Mouse (Mus musculus) cerebellum, postnatal 25 days (tissue): Measurements from ENCODE around the gene Nf1.

ENCODE experiments used
- DNase-seq, 2 experiments: peaks; one replicate each; pipeline ENCODE4 v3.0.0; 2021; ENCODE audit warnings: mixed read lengths in 2 of 2

Nf1 gene

DNA sequence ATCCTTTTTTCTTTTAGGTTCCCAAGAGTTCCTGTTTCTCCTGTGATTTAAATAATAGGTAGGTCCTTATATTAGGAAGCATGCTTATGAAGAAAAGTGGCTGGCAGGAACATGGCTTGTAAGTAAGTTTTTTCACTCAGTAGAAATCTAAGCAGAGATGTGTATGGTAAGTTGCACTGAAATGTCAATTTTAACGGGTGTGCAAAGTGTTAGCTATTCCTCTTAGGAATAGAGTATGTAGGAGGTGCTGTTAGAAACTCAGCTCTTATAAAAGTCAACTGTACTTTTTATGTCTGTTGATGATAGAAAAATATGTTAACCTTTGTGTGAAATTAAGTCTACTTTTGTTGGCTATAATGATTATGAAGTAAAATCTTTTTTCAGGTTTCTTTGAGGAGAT, 128.6 kb downstream of the Nf1 start:
- no peak for DNase-seq

GRCm38 (mm10) chr11:79483392-79483791, 143.9 kb downstream of the Nf1 start:
- DNase-seq = no peak

DNA sequence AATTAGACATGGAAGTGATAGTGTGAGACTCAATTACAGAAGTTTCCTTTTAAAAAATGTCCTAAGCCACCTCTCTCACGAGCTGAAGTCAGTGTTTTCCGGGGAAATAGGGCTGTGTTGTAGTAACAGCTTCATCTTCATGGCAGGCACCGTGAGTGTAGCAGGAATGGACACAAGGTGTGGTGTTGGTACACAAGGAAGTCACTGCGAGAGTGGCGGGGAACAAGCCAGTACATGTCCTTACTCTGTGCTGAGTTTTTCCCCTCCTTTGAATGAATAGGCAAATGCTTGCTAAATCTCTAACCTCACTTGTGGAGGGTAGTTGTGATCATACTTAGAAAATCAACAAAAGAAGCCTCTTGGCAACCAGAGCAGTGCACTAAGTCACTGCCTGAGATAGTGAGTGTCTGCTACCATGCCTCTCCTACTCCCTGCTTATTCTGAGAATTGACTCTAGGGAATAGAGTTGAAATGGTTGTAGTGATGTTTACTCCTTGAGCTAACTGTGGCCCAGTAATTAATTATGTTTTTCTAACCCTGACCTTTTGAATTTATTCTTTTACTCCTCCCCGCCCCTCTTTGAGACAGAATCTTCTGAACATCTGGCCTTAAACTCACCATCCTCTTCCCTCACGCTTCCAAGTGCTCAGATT, 144.5 kb downstream of the Nf1 start:
- DNase-seq = no peak

DNA sequence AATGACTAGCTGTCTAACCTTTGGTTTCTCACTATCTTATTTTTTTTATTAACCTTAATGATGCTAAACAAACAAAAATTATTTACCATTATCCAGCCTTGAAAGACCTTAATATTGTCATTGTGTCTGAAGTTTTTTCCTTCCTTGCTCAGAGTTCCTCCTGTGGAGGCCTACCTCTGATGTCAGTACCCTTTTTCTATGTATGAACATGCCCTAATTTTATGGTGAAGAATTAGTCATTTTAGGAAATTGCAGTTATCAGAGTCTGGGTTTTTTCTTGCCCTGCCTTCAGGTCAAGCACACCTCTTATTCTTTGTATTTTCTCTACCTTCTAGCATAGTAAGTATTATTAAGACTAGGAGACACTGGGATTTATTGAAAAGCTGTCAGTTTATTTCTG, 145.2 kb downstream of the Nf1 start:
- DNase-seq = no peak

DNA sequence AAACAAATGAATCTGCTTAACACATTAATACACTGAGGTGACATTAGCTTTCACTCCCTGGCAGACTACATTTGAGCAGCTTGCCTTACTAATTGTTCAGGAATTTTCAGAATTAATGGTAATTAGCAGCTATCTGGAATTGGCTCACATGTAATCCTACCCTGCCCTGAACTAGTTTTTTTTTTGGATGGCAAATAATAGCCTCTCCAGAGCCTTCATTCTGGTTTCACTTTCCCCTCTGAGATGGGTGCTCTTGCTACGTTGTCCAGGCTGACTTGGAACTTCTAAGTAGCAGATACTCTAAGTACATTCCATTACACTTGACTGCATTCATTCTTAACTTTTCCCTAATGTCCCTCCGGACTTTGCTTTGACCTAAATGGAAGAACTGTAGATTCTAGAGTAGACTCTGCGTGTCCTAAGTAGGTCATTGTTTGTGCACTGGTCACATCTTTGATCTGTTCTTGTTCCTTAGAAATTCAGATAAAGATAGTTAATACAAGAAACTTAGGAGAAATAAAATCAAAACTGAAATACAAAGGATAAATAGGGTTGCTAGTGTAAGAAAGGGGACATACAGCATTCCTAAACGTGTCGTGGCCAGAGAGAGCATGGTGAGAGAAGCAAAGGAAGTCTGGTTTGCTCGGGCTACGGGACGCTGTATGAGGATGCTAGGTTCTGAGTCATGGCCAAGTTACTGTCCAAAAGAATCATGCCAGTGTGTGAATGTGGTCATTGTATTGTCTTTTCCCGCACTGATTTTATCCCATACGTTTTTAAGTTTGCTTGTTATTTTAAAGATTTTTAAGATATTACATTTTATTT, 155.7 kb downstream of the Nf1 start:
- peak; percentile 16 to 33 for DNase-seq

GRCm38 (mm10) chr11:79502917-79503316, 163.4 kb downstream of the Nf1 start:
- DNase-seq = no peak

GRCm38 (mm10) chr11:79503845-79504244, 164.4 kb downstream of the Nf1 start, which contains the start of gene Omg:
TSS of gene Omg (minus strand) at chr11:79504084.
- DNase-seq = peak in 1 of 2 experiments; percentile 36

DNA sequence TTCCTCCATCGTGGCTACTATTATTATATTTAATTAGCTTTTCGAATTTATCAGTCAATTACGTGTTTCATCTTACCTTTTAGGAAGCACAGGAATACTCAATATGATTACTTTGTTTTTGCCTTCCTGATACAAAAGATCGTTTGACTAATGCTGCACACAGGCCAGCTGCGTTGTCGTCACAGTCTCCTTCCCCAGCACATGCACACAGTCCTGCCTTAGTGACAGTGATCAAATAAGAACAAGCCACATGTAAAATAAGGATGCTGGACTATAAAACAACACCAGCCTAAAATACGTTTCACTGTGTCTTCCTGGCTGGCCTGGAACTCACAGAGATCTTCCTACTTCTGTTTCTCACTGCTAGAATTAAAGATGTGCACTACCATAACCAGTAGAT, 165.0 kb downstream of the Nf1 start:
- DNase-seq = no peak

- no peak for DNase-seq
Observed at GRCm38 (mm10) chr11:79511970-79512369, 172.5 kb downstream of the Nf1 start.

GRCm38 (mm10) chr11:79515331-79515730, 175.8 kb downstream of the Nf1 start:
- peak in 1 of 2 experiments; percentile 33 for DNase-seq

GRCm38 (mm10) chr11:79515798-79516197, 176.3 kb downstream of the Nf1 start:
- no peak for DNase-seq

DNA sequence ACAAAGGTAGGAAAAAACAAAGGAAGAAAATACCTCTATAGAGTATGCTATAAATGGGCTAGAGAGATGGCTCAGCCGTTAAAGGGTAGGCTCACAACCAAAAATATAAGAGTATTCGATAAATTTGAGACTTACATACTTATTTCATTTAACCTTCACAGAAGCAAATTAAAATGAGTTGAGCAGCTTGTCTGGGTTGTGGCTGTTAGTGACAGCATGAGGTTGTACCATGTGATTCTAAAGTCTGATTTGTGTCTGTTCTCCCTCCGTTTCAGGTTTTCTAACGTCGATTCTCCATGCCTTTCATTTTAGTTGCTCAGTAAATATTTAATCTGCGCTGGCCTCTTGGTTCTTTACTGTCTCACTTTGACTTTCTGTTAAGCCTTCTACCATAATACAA, 179.8 kb downstream of the Nf1 start:
- DNase-seq = no peak

- no peak for DNase-seq
Observed at GRCm38 (mm10) chr11:79519878-79520291, 180.4 kb downstream of the Nf1 start.

DNA sequence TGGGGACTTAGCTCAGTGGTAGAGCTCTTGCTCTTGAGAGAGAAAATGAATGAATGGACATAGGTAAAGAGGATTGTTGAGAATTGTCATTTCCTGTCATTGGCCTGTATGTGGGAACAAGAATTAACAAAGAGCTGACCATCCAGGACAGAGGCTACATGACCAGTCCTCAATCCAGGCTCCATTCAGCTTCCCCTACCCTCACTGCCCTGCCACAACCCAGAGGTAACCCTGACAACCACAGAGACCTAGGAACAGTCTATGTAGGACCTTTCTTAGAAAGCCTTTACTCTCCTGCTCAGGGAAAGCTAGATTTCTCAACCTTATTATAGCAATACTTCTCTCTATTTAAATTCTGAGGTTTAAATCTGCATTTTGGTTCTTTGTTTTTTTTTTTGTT, 181.3 kb downstream of the Nf1 start:
- no peak for DNase-seq

- no peak for DNase-seq
Observed at GRCm38 (mm10) chr11:79521930-79522329, 182.4 kb downstream of the Nf1 start.

- DNase-seq = no peak
Observed at GRCm38 (mm10) chr11:79522944-79523343, 183.5 kb downstream of the Nf1 start.

GRCm38 (mm10) chr11:79523560-79524309, 184.2 kb downstream of the Nf1 start, which contains the start of gene Evi2b:
TSS of gene Evi2b (minus strand) at chr11:79523762.
- no peak for DNase-seq

- no peak for DNase-seq
Observed at GRCm38 (mm10) chr11:79524310-79524575, 184.8 kb downstream of the Nf1 start.

- DNase-seq = no peak
Observed at GRCm38 (mm10) chr11:79526549-79526948, 187.1 kb downstream of the Nf1 start.

GRCm38 (mm10) chr11:79527015-79527738, 187.7 kb downstream of the Nf1 start:
- peak in 1 of 2 experiments; percentile 18 for DNase-seq

- no peak for DNase-seq
Observed at GRCm38 (mm10) chr11:79527739-79528384, 188.4 kb downstream of the Nf1 start.

- DNase-seq = no peak
Observed at GRCm38 (mm10) chr11:79528601-79529000, 189.1 kb downstream of the Nf1 start.
